Mouse (Mus musculus) adrenal gland, postnatal 25 days (tissue): Measurements from ENCODE around the gene Dus1l. TPM values are rescaled to one million over a fixed set of nuclear protein-coding genes. Genes with fewer than 3 reads are reported as not detected.
"Not testable (repeated sequence)": the region's sequence is repeated elsewhere in the genome, so short reads cannot be mapped to it uniquely, and the experiment has no call there.

ENCODE experiments used
- DNase-seq: peaks from one replicate; pipeline ENCODE4 v3.0.0; 2021; ENCODE audit warnings: mixed read lengths
- total RNA-seq: library from RNA; stranded (reverse); gene quantifications from 2 replicates; pipeline ENCODE4 v1.2.3, GENCODE M21; 2021

The Dus1l gene
- total RNA-seq, 1 experiment from 2014 or later, result 62.7 TPM

- peak; percentile 98 for DNase-seq
Measured at GRCm38 (mm10) chr11:120775774-120776469, 20.3 kb downstream of the Dus1l start.

- DNase-seq, result no peak
Measured at GRCm38 (mm10) chr11:120773463-120774190, 22.6 kb downstream of the Dus1l start.

- DNase-seq, result no peak
Measured at GRCm38 (mm10) chr11:120772749-120773148, 23.5 kb downstream of the Dus1l start.

- no peak for DNase-seq
Measured at GRCm38 (mm10) chr11:120768206-120768605, 28.0 kb downstream of the Dus1l start.

GRCm38 (mm10) chr11:120767023-120767422 is 29.2 kb downstream of the Dus1l start:
- DNase-seq, result not testable (repeated sequence)

- DNase-seq, result not testable (repeated sequence)
Measured at GRCm38 (mm10) chr11:120763121-120763999, 32.8 kb downstream of the Dus1l start.

- DNase-seq, result not testable (repeated sequence)
Measured at GRCm38 (mm10) chr11:120762672-120763041, 33.5 kb downstream of the Dus1l start, which contains the start of gene Hmga1b. Gene Hmga1b, plus strand, starts transcription at chr11:120762794.

GRCm38 (mm10) chr11:120761811-120762671 is 34.2 kb downstream of the Dus1l start:
- no peak for DNase-seq

GRCm38 (mm10) chr11:120760236-120760635 is 36.0 kb downstream of the Dus1l start:
- no peak for DNase-seq

GRCm38 (mm10) chr11:120751606-120752005 is 44.6 kb downstream of the Dus1l start:
- DNase-seq, result no peak

GRCm38 (mm10) chr11:120749430-120749829 is 46.8 kb downstream of the Dus1l start:
- DNase-seq, result no peak

GRCm38 (mm10) chr11:120747974-120748373 is 48.2 kb downstream of the Dus1l start:
- DNase-seq, result no peak

GRCm38 (mm10) chr11:120744121-120744701 is 52.0 kb downstream of the Dus1l start:
- DNase-seq, result no peak

- peak; percentile 58 for DNase-seq
Measured at GRCm38 (mm10) chr11:120740981-120741380, 55.2 kb downstream of the Dus1l start.

Other genes starting within 250 kb of the Dus1l start
- 67.5 and 75.4 TPM in 2 replicates for gene Mcrip1, start 246.7 kb downstream of the Dus1l start, total RNA-seq
- 1.4 TPM in 1 of 2 replicates, not detected in the other for gene Ppp1r27, start 245.3 kb downstream of the Dus1l start, total RNA-seq
- 407 and 486 TPM in 2 replicates for gene P4hb, start 223.2 kb downstream of the Dus1l start, total RNA-seq
- 333 and 334 TPM in 2 replicates for gene Arhgdia, start 214.8 kb downstream of the Dus1l start, total RNA-seq
- gene Alyref, start 198.0 kb downstream of the Dus1l start, total RNA-seq, result 101 and 105 TPM in 2 replicates
- gene Anapc11, start 198.0 kb downstream of the Dus1l start, total RNA-seq, result 81.5 and 102 TPM in 2 replicates
- 3.1 TPM in 1 of 2 replicates, not detected in the other for gene Npb, start 187.9 kb downstream of the Dus1l start, total RNA-seq
- gene Pcyt2, start 178.5 kb downstream of the Dus1l start, total RNA-seq, result 344 and 351 TPM in 2 replicates
- gene Sirt7, start 171.2 kb downstream of the Dus1l start, total RNA-seq, result 82.5 and 103 TPM in 2 replicates
- gene Mafg, start 162.8 kb downstream of the Dus1l start, total RNA-seq, result 69.7 and 76.5 TPM in 2 replicates
- gene Pycr1, start 152.6 kb downstream of the Dus1l start, total RNA-seq, result 1.3 TPM in 2 replicates
- not detected in 2 replicates for gene Myadml2, start 148.2 kb downstream of the Dus1l start, total RNA-seq
- 9.4 and 12.1 TPM in 2 replicates for gene Notum, start 135.2 kb downstream of the Dus1l start, total RNA-seq
- 83.4 and 112 TPM in 2 replicates for gene Aspscr1, start 123.4 kb downstream of the Dus1l start, total RNA-seq
- gene Cenpx, start 82.7 kb downstream of the Dus1l start, total RNA-seq, result 52.6 and 54.2 TPM in 2 replicates
- gene Lrrc45, start 82.5 kb downstream of the Dus1l start, total RNA-seq, result 40.9 and 46.8 TPM in 2 replicates
- 5.6 and 10.0 TPM in 2 replicates for gene Rac3, start 74.9 kb downstream of the Dus1l start, total RNA-seq
- 59.0 and 82.3 TPM in 2 replicates for gene Dcxr, start 69.1 kb downstream of the Dus1l start, total RNA-seq
- 1.9 and 3.7 TPM in 2 replicates for gene Cbr2, start 64.3 kb downstream of the Dus1l start, total RNA-seq
- 11.4 and 18.7 TPM in 2 replicates for gene Hmga1b, start 33.6 kb downstream of the Dus1l start, total RNA-seq
- 21.3 and 23.9 TPM in 2 replicates for gene Rfng, start 12.2 kb downstream of the Dus1l start, total RNA-seq
- 120 and 131 TPM in 2 replicates for gene Gps1, start 12.1 kb downstream of the Dus1l start, total RNA-seq
- gene Fasn, start 28.1 kb upstream of the Dus1l start, total RNA-seq, result 1,301 and 1,518 TPM in 2 replicates
- gene Ccdc57, start 136.5 kb upstream of the Dus1l start, total RNA-seq, result 12.1 and 13.3 TPM in 2 replicates
- gene Slc16a3, start 152.1 kb upstream of the Dus1l start, total RNA-seq, result 0.38 and 0.85 TPM in 2 replicates
- gene Csnk1d, start 194.9 kb upstream of the Dus1l start, total RNA-seq, result 117 and 144 TPM in 2 replicates
- not detected in 2 replicates for gene Cd7, start 243.0 kb upstream of the Dus1l start, total RNA-seq